Mouse (Mus musculus) G1E (cell line): ENCODE results near the gene Birc7.

ENCODE experiments used
- CTCF ChIP-seq: IDR thresholded peaks from 2 replicates; pipeline ENCODE4 v1.5.1; 2012; ENCODE audit warnings: low read depth, low read length, inconsistent platforms, mixed read lengths
- GATA1 ChIP-seq: IDR thresholded peaks from 2 replicates; pipeline ENCODE4 v1.6.1; 2012; ENCODE audit warnings: borderline replicate concordance, low read length, inconsistent platforms, mixed read lengths

GRCm38 (mm10) chr2:180902086-180902485 is 26.7 kb upstream of the Birc7 start:
- TF ChIP-seq CTCF (no peak), GATA1 (no peak)
